Mouse (Mus musculus) frontal cortex, postnatal 25 days (tissue): Measurements from ENCODE around the gene Olfr147.
"Not testable (repeated sequence)": the region's sequence is repeated elsewhere in the genome, so short reads cannot be mapped to it uniquely, and the experiment has no call there.

ENCODE experiments used
- DNase-seq, 2 experiments: peaks; one replicate each; pipeline ENCODE4 v3.0.0; 2022; ENCODE audit warnings: low spot score in 2 of 2

Olfr147 gene

GRCm38 (mm10) chr9:38401398-38401797, at the start of gene Olfr147:
TSS of gene Olfr147 (plus strand) at chr9:38401698.
- DNase-seq: no peak

GRCm38 (mm10) chr9:38366596-38366995, 34.9 kb upstream of the Olfr147 start, which contains the start of gene Olfr250:
TSS of gene Olfr250 (plus strand) at chr9:38366896.
- DNase-seq: no peak

DNA sequence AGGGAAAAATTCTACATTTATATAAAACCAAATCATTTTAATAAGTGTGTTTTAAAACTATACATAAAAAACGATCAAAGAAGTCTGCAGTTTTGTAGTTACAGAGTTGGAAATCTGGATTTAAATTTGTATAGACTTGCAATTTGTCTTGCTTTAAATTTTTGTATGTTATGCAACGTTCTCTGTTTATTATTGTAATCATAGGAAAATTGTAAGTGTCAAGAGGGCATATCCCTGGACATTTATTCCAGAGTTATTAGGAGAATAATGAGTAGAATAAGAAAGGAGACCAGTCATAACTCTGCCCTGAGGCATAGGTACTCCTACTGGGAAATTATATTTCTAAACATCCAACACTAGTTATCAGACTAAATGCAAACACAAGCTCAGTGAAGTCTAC, 24.7 kb upstream of the Olfr147 start, which contains the start of gene Olfr251:
Gene Olfr251, plus strand, starts transcription at position 301 of the 400 bp plus-strand sequence.
- DNase-seq: no peak

DNA sequence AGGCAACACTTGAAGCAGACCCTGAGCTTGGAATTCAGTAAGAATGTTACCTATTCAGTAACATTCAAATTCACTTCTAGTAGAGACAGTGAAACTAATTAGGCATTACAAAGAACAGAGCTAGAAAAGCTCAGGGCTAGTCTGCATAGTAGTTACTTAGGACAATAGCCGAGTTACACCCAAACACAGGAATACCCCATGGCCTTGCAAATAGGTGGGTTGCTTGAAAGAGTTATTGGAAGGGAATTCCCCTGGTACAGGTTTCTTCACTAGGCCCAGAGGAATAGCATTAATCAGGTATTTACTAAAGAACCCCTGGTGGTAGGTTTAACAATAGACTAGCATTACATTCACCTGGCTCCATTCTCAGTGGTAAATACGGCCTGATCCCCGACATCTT, 6.0 kb downstream of the Olfr147 start:
- DNase-seq: not testable (repeated sequence)

DNA sequence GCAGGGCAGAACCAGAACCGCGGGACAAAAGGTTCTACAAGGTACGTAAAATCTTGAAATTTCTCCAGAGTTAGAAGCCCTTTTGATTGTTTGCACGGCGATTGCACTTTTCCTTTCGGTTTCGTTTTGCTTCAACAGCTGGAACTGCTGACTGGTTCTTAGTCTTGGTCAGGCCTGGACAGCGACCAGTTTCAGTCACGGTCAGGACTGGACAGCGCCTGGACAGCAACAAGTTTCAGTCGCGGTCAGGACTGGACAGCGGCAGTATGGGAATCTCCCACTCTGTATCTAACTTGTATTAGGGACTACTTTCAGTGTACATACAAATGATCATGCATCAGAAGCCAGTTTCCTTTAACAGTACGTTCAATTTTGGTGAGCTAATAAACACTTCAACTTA, 12.0 kb downstream of the Olfr147 start:
- DNase-seq: not testable (repeated sequence)

DNA sequence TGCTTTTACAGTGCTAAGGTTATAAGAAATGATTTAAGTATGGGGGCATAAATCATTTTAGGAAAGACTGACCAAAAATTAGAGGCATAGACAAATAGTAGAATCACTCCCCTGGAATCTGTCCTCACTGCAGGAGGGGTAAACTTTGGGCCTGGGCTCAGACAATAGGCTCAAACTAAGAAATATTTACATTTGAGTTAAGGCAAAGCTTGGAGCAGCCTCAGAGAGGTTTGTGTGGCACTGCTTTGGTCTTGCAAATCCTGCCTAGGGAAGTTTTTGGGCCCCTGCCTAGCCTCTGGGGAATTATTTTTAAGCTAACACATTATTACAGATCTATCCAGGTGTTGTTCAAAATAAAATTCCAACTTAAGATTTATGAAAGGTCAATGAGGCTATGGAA, 22.3 kb downstream of the Olfr147 start:
- DNase-seq: no peak

GRCm38 (mm10) chr9:38427026-38427425, 25.5 kb downstream of the Olfr147 start:
- no peak for DNase-seq

DNA sequence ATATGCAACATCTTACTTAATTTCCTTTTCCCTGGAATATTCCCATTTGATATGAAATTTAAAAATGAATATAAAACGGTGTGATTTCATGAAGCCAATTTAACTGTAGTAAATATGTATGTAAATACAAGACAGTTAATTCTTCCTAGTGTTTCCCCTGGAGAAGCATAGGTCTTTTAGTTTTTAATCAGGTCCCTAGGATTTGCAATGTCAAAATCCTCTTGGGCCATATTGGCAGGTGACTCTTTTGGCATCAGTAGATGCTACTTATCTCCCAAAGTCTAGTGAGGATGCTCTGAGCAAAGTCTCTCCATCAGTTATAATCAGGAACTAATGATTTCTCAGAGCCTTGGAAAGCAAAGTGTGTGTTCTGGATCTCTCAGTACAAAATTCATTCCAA, 27.7 kb downstream of the Olfr147 start, which contains the start of gene Olfr901:
Gene Olfr901, plus strand, starts transcription at position 301 of the 400 bp plus-strand sequence.
- DNase-seq: no peak

DNA sequence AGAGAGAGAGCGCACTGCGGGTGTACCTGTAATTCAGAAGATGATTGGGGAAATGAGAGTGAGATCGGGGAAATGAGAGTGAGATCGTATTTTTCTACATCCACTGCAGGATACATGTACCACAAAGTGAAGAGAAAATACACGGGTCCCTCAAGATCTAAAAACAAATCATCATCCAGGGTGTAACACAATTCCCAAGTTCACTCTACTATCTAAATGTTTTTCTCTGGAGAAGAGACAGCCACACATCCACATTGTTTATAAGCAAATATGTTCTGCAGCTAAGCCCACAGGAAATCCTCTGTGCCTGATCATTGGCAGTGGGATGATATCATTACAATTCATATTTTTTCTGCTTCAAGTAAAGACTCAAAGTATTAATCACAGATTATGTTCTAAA, 45.9 kb downstream of the Olfr147 start, which contains the start of gene Olfr902:
Gene Olfr902, plus strand, starts transcription at position 301 of the 400 bp plus-strand sequence.
- no peak for DNase-seq
